Mouse (Mus musculus) left cerebral cortex, postnatal 4 days (tissue): ENCODE measurements at regions not wholly inside any gene's neighbourhood (a gene's known extent, or its start where the extent isn't known, plus 50 kb on each side); places are given as distances from the start of the nearest gene placed in this dataset.

Source experiments
- DNase-seq: peaks from one replicate; pipeline ENCODE4 v3.0.0-alpha.2; 2022
- intact Hi-C: fragments of 180-260 bp; cut with DNase I; formaldehyde crosslinking; loops from one replicate; pipeline ENCODE4 v1.15.1; 2025

- DNase-seq = no peak
- intact Hi-C loops = no loop called here
Observed at GRCm38 (mm10) chr3:40021682-40022081, 509.4 kb upstream of the Intu start.

- intact Hi-C loops = no loop called here
- no peak for DNase-seq
Observed at GRCm38 (mm10) chr3:40027713-40028112, 503.4 kb upstream of the Intu start.

DNA sequence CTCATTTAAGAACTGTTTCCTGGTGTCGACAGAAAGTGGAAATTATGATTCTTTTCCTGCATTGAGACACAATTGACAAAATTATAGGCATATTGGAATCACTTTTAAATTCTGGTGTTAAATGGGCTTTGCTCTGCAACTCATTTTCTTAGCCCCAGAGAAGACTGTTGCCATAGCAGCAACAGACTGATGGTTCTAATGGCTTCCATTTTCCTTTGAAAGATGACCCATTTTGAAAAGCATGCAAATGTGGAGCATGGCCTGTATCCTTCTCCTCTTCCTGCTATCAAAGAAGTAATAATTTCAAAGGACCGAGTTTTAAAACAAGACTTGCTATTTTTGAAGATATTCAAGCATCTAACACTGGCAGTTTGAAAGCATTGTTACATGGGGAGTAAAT lies 494.9 kb upstream of the Intu start:
- no peak for DNase-seq
- intact Hi-C loops = no loop called here

DNA sequence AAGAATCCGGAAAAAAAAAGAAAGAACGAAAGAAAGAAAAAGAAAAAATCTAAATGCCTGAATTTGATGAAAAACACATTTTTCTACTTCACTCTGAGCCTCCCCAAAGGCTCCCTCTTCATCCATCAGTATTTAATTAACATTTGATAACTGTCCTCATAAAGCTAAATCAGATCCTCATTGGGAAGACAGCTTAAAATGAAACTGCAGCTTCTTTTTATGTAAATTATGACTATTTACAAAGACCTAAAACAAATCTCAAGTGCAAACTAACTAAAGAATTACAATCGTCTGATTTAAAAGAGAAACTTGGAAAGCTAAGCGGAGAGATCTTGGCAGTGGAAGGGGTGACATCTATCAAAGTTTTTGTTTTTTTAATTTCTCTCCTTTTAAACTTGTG lies 481.4 kb upstream of the Intu start:
- no peak for DNase-seq
- intact Hi-C loops = no loop called here

DNA sequence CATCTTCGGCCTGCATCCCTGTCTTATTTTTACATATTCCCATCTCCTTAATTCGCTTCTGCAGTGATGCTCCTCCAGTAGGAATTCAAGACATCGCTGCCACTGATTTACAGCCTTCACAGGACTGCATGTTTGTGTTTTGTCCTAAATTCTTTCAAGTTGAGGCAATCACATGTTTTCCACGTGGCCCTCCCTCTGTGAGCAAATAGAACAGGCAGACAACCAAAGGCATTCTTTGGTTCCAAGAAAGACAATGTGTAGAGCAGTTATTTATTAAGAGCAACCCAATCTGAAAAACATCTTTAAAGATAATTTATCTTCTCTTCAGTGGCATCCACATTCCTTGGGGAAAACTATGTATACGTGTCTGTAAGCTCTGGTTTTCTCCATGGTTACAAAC lies 472.8 kb upstream of the Intu start:
- no peak for DNase-seq
- intact Hi-C loops = no loop called here

GRCm38 (mm10) chr3:40058719-40059420 lies 472.2 kb upstream of the Intu start:
- intact Hi-C loops = no loop called here
- no peak for DNase-seq

DNA sequence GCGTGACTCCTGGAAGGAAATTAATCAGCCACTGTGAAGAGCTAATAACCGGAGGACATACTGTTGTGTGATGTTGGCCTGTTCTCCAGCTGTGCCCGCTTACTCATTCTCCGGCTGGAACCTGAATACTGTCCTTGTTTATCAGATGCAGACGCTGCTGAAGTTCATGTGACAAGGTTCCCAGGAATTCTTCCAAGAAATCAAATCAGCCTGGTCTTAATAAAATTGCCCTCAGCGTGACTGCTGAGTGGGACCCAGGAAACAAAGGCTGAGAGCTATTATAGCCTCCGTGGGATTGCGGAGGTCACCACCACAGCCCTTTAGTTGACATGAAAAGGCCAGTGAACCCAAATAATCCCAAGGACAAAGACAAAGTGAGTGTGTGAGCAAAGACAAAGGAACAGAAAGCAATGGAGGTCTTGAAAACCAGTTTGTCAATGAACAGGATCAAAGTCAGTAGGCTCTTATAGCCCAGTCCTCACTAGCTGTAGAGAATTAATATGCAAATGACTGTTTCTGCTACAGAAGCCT lies 460.9 kb upstream of the Intu start:
- DNase-seq = peak; percentile 23
- intact Hi-C loops = no loop called here

- intact Hi-C loops = no loop called here
- DNase-seq = peak; percentile 18
Observed at GRCm38 (mm10) chr3:40076824-40077223, 454.3 kb upstream of the Intu start.

DNA sequence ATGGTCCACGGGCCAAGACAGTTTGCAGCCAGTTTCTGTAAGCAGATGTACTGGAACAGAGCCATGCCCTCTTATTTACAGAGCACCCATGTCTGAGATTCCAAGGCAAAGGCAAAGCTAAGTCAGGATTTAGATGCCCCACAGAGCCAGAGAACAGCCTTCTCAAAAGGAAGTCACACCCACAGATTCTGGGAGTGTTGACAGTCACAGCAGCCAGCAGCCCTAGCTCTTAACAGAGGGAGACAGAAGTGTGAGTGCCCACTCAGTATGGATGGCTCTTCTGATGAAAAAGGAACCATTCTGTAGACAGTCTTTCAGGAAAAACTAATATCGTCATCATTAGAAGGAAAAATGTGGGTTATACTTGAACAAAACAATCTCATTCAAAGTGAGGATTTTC lies 446.0 kb upstream of the Intu start:
- intact Hi-C loops = no loop called here
- DNase-seq = no peak

- intact Hi-C loops = no loop called here
- DNase-seq = no peak
Observed at GRCm38 (mm10) chr3:40091773-40092343, 439.2 kb upstream of the Intu start.

GRCm38 (mm10) chr3:40092765-40093368 lies 438.2 kb upstream of the Intu start:
- DNase-seq = peak; percentile 56
- intact Hi-C loops = no loop called here

DNA sequence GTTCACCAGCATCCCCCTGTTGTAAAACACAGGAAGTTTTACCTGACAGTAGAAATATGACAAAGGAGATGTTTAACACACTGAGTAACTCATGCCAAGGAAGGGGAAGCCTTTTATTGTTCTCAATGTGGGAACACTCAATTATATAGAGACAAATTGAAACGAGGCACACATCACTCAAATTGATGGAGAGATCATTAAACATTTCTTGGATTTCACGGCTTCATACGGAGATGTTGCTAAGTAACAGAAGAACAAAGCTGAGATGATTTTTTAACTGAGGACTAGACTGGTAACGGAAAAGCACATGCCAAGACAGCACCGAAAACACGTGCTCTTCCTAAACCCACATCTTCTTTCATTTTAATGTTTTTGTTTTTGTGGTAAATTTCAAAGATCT lies 437.0 kb upstream of the Intu start:
- intact Hi-C loops = no loop called here
- DNase-seq = no peak

- intact Hi-C loops = no loop called here
- DNase-seq = no peak
Observed at GRCm38 (mm10) chr3:40094701-40095100, 436.4 kb upstream of the Intu start.

GRCm38 (mm10) chr3:40102698-40103097 lies 428.4 kb upstream of the Intu start:
- intact Hi-C loops = no loop called here
- no peak for DNase-seq

DNA sequence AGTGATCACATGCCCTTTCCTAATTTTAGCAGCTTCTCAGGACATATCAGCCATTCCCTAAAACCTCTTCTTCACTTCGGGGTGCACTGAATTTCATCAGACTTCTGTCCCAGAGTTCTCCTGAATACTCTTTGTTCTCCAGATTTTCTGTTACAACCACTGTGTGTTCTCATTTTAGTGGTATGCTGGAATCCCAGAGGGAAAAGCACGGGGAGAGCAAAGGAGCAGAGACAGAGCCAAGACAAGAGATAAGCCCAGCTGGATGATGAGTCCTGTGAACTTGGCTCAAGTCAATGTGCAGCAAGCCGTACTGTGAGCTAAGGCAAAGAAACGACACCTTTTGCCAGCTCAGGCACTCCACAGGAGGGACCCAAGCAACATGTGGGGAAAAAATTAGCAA lies 416.3 kb upstream of the Intu start:
- intact Hi-C loops = loop anchor here (10.0 kb wide), 1 partner anchor 1230 kb away; the partner anchor contains the start of gene Fat4
- DNase-seq = no peak

DNA sequence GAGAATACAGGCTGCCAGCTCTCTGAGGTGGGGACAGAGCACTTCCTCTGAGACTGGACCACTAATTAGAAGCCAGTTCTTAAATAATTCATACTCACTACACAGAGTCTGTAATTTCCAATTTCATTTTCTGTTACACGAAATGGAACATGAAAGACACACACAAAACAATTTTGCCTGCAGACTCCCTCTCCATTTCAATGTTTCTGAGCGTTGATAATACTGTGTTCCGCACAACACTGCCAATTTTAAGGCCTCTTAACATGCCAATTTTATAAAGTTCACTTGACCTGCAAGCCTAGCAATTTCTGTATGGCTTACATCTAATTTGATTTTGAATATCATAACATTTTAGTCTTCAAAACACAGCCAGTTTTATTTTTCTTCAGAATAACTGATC lies 412.5 kb upstream of the Intu start:
- intact Hi-C loops = loop anchor here (10.0 kb wide), 1 partner anchor 1234 kb away; the partner anchor contains the start of gene Fat4
- DNase-seq = no peak

DNA sequence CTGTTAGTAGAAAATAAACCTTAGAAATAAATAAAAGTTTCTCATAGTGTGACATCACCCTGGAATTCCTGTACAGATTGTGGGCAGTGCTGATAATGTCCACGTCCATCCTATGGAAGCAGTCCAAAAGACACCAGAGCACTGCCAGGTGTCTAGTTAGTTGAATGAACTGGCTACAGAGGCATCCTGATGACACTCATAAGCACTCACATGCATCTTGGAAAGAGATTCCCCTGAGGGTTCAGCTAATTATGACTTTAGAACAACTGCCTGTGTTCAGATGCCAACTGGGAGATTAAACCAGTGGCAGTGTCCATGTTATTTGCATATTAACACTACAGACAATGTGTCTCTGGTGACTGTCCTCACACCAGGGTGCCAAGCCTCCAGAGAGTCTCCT lies 411.6 kb upstream of the Intu start:
- intact Hi-C loops = loop anchor here (10.0 kb wide), 1 partner anchor 1235 kb away; the partner anchor contains the start of gene Fat4
- peak; percentile 36 for DNase-seq

GRCm38 (mm10) chr3:40120298-40120875 lies 410.7 kb upstream of the Intu start:
- peak; percentile 64 for DNase-seq
- intact Hi-C loops = no loop called here

GRCm38 (mm10) chr3:40123558-40124236 lies 407.4 kb upstream of the Intu start:
- intact Hi-C loops = no loop called here
- no peak for DNase-seq

- intact Hi-C loops = no loop called here
- DNase-seq = no peak
Observed at GRCm38 (mm10) chr3:40126903-40127302, 404.2 kb upstream of the Intu start.
